Mouse (Mus musculus): ENCODE data around the gene Gm5565.

- TF ChIP-seq EP300 (IDR thresholded peaks at IDR 0.05; ENCODE audit: low read depth) (no peak), CTCF (IDR thresholded peaks at IDR 0.05; ENCODE audit: low read depth) (0 out of 2 replicates have a peak, but pooled peaks have one; percentile 24)
These were observed 12.4 kb downstream of the Gm5565 start for GRCm38 (mm10) chr5:146147903-146148302.

All from liver, embryonic 14.5 days (tissue).